Mouse (Mus musculus) spleen, postnatal 36 days (tissue): ENCODE measurements around the gene Btrc.
A peak's percentile ranks its signal among the peaks of the same experiment; 100 is the strongest.

ENCODE experiments used
- DNase-seq, 2 experiments: peaks; one replicate each; pipeline ENCODE4 v3.0.0; 2022; ENCODE audit warnings: low spot score in 2 of 2, mixed read lengths in 1 of 2

Gene Btrc

GRCm38 (mm10) chr19:45472691-45473520 is 109.4 kb downstream of the Btrc start:
- DNase-seq: peak; percentile 72 to 76

GRCm38 (mm10) chr19:45474686-45475085 is 111.2 kb downstream of the Btrc start:
- DNase-seq: peak; percentile 15

GRCm38 (mm10) chr19:45475928-45476553 is 112.5 kb downstream of the Btrc start:
- no peak for DNase-seq

GRCm38 (mm10) chr19:45479548-45479947 is 116.0 kb downstream of the Btrc start:
- no peak for DNase-seq

GRCm38 (mm10) chr19:45480490-45480889 is 117.0 kb downstream of the Btrc start:
- no peak for DNase-seq

- DNase-seq: no peak
Measured at GRCm38 (mm10) chr19:45480951-45481350, 117.4 kb downstream of the Btrc start.

GRCm38 (mm10) chr19:45483470-45483869 is 119.9 kb downstream of the Btrc start:
- DNase-seq: no peak

- no peak for DNase-seq
Measured at GRCm38 (mm10) chr19:45486206-45486991, 122.9 kb downstream of the Btrc start.

- DNase-seq: no peak
Measured at GRCm38 (mm10) chr19:45486992-45487387, 123.5 kb downstream of the Btrc start.

- DNase-seq: no peak
Measured at GRCm38 (mm10) chr19:45489961-45490360, 126.4 kb downstream of the Btrc start.

- no peak for DNase-seq
Measured at GRCm38 (mm10) chr19:45491246-45491645, 127.7 kb downstream of the Btrc start.

- DNase-seq: no peak
Measured at GRCm38 (mm10) chr19:45494121-45494775, 130.7 kb downstream of the Btrc start.

GRCm38 (mm10) chr19:45505446-45505845 is 141.9 kb downstream of the Btrc start:
- DNase-seq: no peak

- no peak for DNase-seq
Measured at GRCm38 (mm10) chr19:45507531-45507930, 144.0 kb downstream of the Btrc start.

- DNase-seq: no peak
Measured at GRCm38 (mm10) chr19:45510680-45511079, 147.1 kb downstream of the Btrc start.

- DNase-seq: no peak
Measured at GRCm38 (mm10) chr19:45511406-45511805, 147.9 kb downstream of the Btrc start.

GRCm38 (mm10) chr19:45515341-45515740 is 151.8 kb downstream of the Btrc start:
- no peak for DNase-seq

GRCm38 (mm10) chr19:45516264-45516663 is 152.7 kb downstream of the Btrc start:
- no peak for DNase-seq

GRCm38 (mm10) chr19:45527382-45527781 is 163.8 kb downstream of the Btrc start:
- no peak for DNase-seq

GRCm38 (mm10) chr19:45527931-45528534 is 164.5 kb downstream of the Btrc start:
- peak; percentile 47 to 61 for DNase-seq

- DNase-seq: no peak
Measured at GRCm38 (mm10) chr19:45529294-45529693, 165.8 kb downstream of the Btrc start.
